ENCODE assay signal across 22 mouse cellular contexts in genomic region chr5:45340411-45340810, GRCm38 (mm10).
"Had no signal": no experiment of that assay in that cellular context is flagged by ENCODE, and none has a peak within 500 bp of the region (broad histone marks: within the 10 kb centered on the region; RNA-seq: fewer than 3 reads in every experiment).

No protein-coding gene starts in this region.

- ATAC-seq: liver, postnatal 0 days; lung, postnatal 0 days; midbrain, embryonic 16.5 days had no signal

- H3K27ac ChIP-seq: liver, embryonic 15.5 days; lung, embryonic 15.5 days; macrophage; midbrain, embryonic 10.5 days; midbrain, embryonic 12.5 days; neural tube, embryonic 13.5 days; neural tube, embryonic 15.5 days had no signal

- H3K9ac ChIP-seq: liver, embryonic 15.5 days; liver, postnatal 0 days; lung, embryonic 15.5 days; midbrain, embryonic 12.5 days; neural tube, embryonic 13.5 days; neural tube, embryonic 15.5 days had no signal

- H3K9me3 ChIP-seq: liver, embryonic 15.5 days; lung, embryonic 15.5 days; midbrain, embryonic 10.5 days; midbrain, embryonic 12.5 days; neural tube, embryonic 13.5 days; neural tube, embryonic 15.5 days had no signal

- DNase-seq: liver, postnatal 0 days; lung, postnatal 14 days; lung, postnatal 36 days; midbrain, embryonic 14.5 days; retina, postnatal 1 day; right cerebral cortex, adult 18-20 months; right cerebral cortex, postnatal 25 days; right cerebral cortex, postnatal 4 days; spleen, adult 18-20 months; thymus, adult 2 months; thymus, postnatal 25 days; thymus, postnatal 4 days had no signal

- H3K4me2 ChIP-seq: liver, embryonic 15.5 days; lung, embryonic 15.5 days; midbrain, embryonic 12.5 days; neural tube, embryonic 13.5 days; neural tube, embryonic 15.5 days had no signal

- H3K36me3 ChIP-seq: liver, embryonic 15.5 days; lung, embryonic 15.5 days; midbrain, embryonic 10.5 days; midbrain, embryonic 12.5 days; neural tube, embryonic 13.5 days; neural tube, embryonic 15.5 days had no signal

- H3K4me3 ChIP-seq: liver, embryonic 15.5 days; lung, embryonic 15.5 days; midbrain, embryonic 10.5 days; midbrain, embryonic 12.5 days; myocyte; neural tube, embryonic 13.5 days; neural tube, embryonic 15.5 days had no signal

- H3K27me3 ChIP-seq: liver, embryonic 15.5 days; lung, embryonic 15.5 days; midbrain, embryonic 12.5 days; neural tube, embryonic 13.5 days; neural tube, embryonic 15.5 days had no signal

- H3K4me1 ChIP-seq: liver, embryonic 15.5 days; lung, embryonic 15.5 days; midbrain, embryonic 10.5 days; midbrain, embryonic 12.5 days; neural tube, embryonic 13.5 days; neural tube, embryonic 15.5 days had no signal
